Mouse (Mus musculus) macrophage (primary cell): ENCODE data around the gene R3hdm4. TPM values are rescaled to one million over a fixed set of nuclear protein-coding genes. Genes with fewer than 3 reads are reported as not detected.
"Not testable (repeated sequence)": the region's sequence is repeated elsewhere in the genome, so short reads cannot be mapped to it uniquely, and the experiment has no call there.

ENCODE experiments used
- H3K27ac ChIP-seq: fragments of 350-480 bp; formaldehyde crosslinking; 2 replicates; pipeline ENCODE4 v1.9.0; 2021
- H3K36me3 ChIP-seq: fragments of 350-480 bp; formaldehyde crosslinking; 2 replicates; pipeline ENCODE4 v1.9.0; 2021; ENCODE audit errors: inconsistent target
- H3K4me3 ChIP-seq: fragments of 350-480 bp; formaldehyde crosslinking; 2 replicates; pipeline ENCODE4 v1.9.0; 2021; ENCODE audit errors: inconsistent target
- H3K79me2 ChIP-seq: fragments of 350-480 bp; formaldehyde crosslinking; 2 replicates; pipeline ENCODE4 v1.9.0; 2021; ENCODE audit errors: inconsistent target
- WGBS: methylation state at CpG from one replicate; pipeline ENCODE4 v1.1.7; 2026; ENCODE audit warnings: inconsistent platforms; ENCODE audit not compliant: missing documents; 5-methylcytosine and 5-hydroxymethylcytosine counted together
- polyA plus RNA-seq: library from polyadenylated mRNA; stranded (reverse); fragments of 250-400 nt; gene quantifications from 3 replicates; pipeline ENCODE4 v1.2.4, GENCODE M21; 2018; ENCODE audit warnings: inconsistent platforms

Gene R3hdm4
- polyA plus RNA-seq, 1 experiment from 2014 or later = 41.6 TPM

GRCm38 (mm10) chr10:79886054-79886453 lies 35.0 kb downstream of the R3hdm4 start, which contains the start of gene Elane:
Elane (plus strand) TSS chr10:79886247.
- Histone ChIP-seq H3K27ac (no peak within 1 kb of the TSS), H3K4me3 (no peak within 1 kb of the TSS), H3K36me3 (no peaks in the 10 kb centered on the region), H3K79me2 (no peaks in the 10 kb centered on the region; the same call in 1 of the 2 replicates)
- 42% methylated on average over 6 of the region's 6 CpGs for WGBS

GRCm38 (mm10) chr10:79884938-79885337 lies 36.1 kb downstream of the R3hdm4 start:
- H3K36me3 ChIP-seq, H3K79me2 ChIP-seq, H3K27ac ChIP-seq, H3K4me3 ChIP-seq: not testable (repeated sequence)
- 10% methylated on average over 2 of the region's 3 CpGs for WGBS

- H3K27ac ChIP-seq = no peak overlapping the region
- H3K79me2 ChIP-seq = no peaks in the 10 kb centered on the region; the same call in 1 of the 2 replicates
- H3K4me3 ChIP-seq = no peak overlapping the region
- WGBS = 17% methylated on average over 4 of the region's 4 CpGs
- H3K36me3 ChIP-seq = no peaks in the 10 kb centered on the region
Observed at GRCm38 (mm10) chr10:79884446-79884845, 36.6 kb downstream of the R3hdm4 start.

GRCm38 (mm10) chr10:79883297-79884084 lies 37.5 kb downstream of the R3hdm4 start:
- no peak overlapping the region for H3K27ac ChIP-seq
- H3K4me3 ChIP-seq = no peak overlapping the region

GRCm38 (mm10) chr10:79881981-79882380 lies 39.0 kb downstream of the R3hdm4 start:
- Histone ChIP-seq H3K4me3 (no peak overlapping the region), H3K36me3 (no peaks in the 10 kb centered on the region), H3K27ac (no peak overlapping the region), H3K79me2 (no peaks in the 10 kb centered on the region; the same call in 1 of the 2 replicates)
- WGBS = 6% methylated on average over 22 of the region's 22 CpGs

More at GRCm38 (mm10) chr10:79883297-79884084, 37.5 kb downstream of the R3hdm4 start:
- no peaks in the 10 kb centered on the region for H3K36me3 ChIP-seq
- 12% methylated on average over 21 of the region's 22 CpGs for WGBS
- H3K79me2 ChIP-seq = no peaks in the 10 kb centered on the region; the same call in 1 of the 2 replicates

- Histone ChIP-seq H3K27ac (no peak overlapping the region), H3K79me2 (no peaks in the 10 kb centered on the region; the same call in 1 of the 2 replicates), H3K36me3 (no peaks in the 10 kb centered on the region), H3K4me3 (no peak overlapping the region)
- 24% methylated on average over 9 of the region's 9 CpGs for WGBS
Observed at GRCm38 (mm10) chr10:79880721-79881120, 40.3 kb downstream of the R3hdm4 start.

- Histone ChIP-seq H3K4me3 (no peak overlapping the region), H3K27ac (no peak overlapping the region), H3K79me2 (no peaks in the 10 kb centered on the region; the same call in 1 of the 2 replicates), H3K36me3 (no peaks in the 10 kb centered on the region)
- WGBS = 15% methylated on average over 3 of the region's 3 CpGs
Observed at GRCm38 (mm10) chr10:79879527-79879926, 41.5 kb downstream of the R3hdm4 start.

GRCm38 (mm10) chr10:79877757-79878156 lies 43.3 kb downstream of the R3hdm4 start:
- no peaks in the 10 kb centered on the region for H3K36me3 ChIP-seq
- peak overlapping the region; percentile 1; the same call in 1 of the 2 replicates for H3K4me3 ChIP-seq
- no peaks in the 10 kb centered on the region; the same call in 1 of the 2 replicates for H3K79me2 ChIP-seq
- peak overlapping the region; percentile 82 for H3K27ac ChIP-seq
- WGBS = 2% methylated on average over 12 of the region's 12 CpGs

- H3K36me3 ChIP-seq = no peaks in the 10 kb centered on the region
- H3K4me3 ChIP-seq = no peak overlapping the region
- no peaks in the 10 kb centered on the region; the same call in 1 of the 2 replicates for H3K79me2 ChIP-seq
- H3K27ac ChIP-seq = peak overlapping the region; percentile 82
- 10% methylated on average over 1 of the region's 1 CpGs for WGBS
Observed at GRCm38 (mm10) chr10:79877174-79877573, 43.8 kb downstream of the R3hdm4 start.

- WGBS = 2% methylated on average over 56 of the region's 57 CpGs
- Histone ChIP-seq H3K79me2 (no peaks in the 10 kb centered on the region), H3K27ac (no peak within 1 kb of the TSS), H3K36me3 (no peaks in the 10 kb centered on the region), H3K4me3 (peak within 1 kb of the TSS; percentile 5; the same call in 1 of the 2 replicates)
Observed at GRCm38 (mm10) chr10:79874290-79874862, 46.6 kb downstream of the R3hdm4 start, which contains the start of the genes Prtn3 and Plppr3. Prtn3 (plus strand) TSS chr10:79874476. Plppr3 (minus strand) TSS chr10:79874634.

- no peaks in the 10 kb centered on the region for H3K36me3 ChIP-seq
- WGBS = 6% methylated on average over 26 of the region's 26 CpGs
- H3K4me3 ChIP-seq = no peak overlapping the region; the same call in 1 of the 2 replicates
Observed at GRCm38 (mm10) chr10:79873715-79874289, 47.2 kb downstream of the R3hdm4 start.

GRCm38 (mm10) chr10:79873313-79873712 lies 47.7 kb downstream of the R3hdm4 start:
- H3K36me3 ChIP-seq = no peaks in the 10 kb centered on the region
- 23% methylated on average over 6 of the region's 6 CpGs for WGBS
- no peaks in the 10 kb centered on the region for H3K79me2 ChIP-seq
- H3K27ac ChIP-seq = no peak overlapping the region
- H3K4me3 ChIP-seq = no peak overlapping the region

More at GRCm38 (mm10) chr10:79873715-79874289, 47.2 kb downstream of the R3hdm4 start:
- Histone ChIP-seq H3K79me2 (no peaks in the 10 kb centered on the region), H3K27ac (no peak overlapping the region)

- no peak overlapping the region for H3K4me3 ChIP-seq
- H3K27ac ChIP-seq = no peak overlapping the region
- no peaks in the 10 kb centered on the region for H3K36me3 ChIP-seq
- 58% methylated on average over 3 of the region's 3 CpGs for WGBS
- no peaks in the 10 kb centered on the region for H3K79me2 ChIP-seq
Observed at GRCm38 (mm10) chr10:79872862-79873261, 48.1 kb downstream of the R3hdm4 start.

GRCm38 (mm10) chr10:79871845-79872244 lies 49.2 kb downstream of the R3hdm4 start:
- no peaks in the 10 kb centered on the region for H3K79me2 ChIP-seq
- no peak overlapping the region for H3K27ac ChIP-seq
- WGBS = 87% methylated on average over 8 of the region's 8 CpGs
- H3K36me3 ChIP-seq = no peaks in the 10 kb centered on the region
- no peak overlapping the region for H3K4me3 ChIP-seq
